Mouse (Mus musculus) forebrain, embryonic 14.5 days (tissue): ENCODE measurements around the gene Itga11. TPM values are rescaled to one million over a fixed set of nuclear protein-coding genes. Genes with fewer than 3 reads are reported as not detected.
"Not testable (repeated sequence)": the region's sequence is repeated elsewhere in the genome, so short reads cannot be mapped to it uniquely, and the experiment has no call there.

ENCODE experiments used
- ATAC-seq: fragments of 200-750 bp; cut with Nextera tagmentation; 2 replicates; pipeline ENCODE4 v1.8.0; 2017; ENCODE audit warnings: mild to moderate bottlenecking, moderate library complexity
- DNase-seq: peaks from one replicate; pipeline ENCODE4 v3.0.0-alpha.2; 2015; ENCODE audit warnings: low spot score
- H3K27ac ChIP-seq: fragments of 300-500 bp; sonication (generic); 2 replicates; pipeline ENCODE4 v1.5.1; 2014; ENCODE audit warnings: low read depth, mild to moderate bottlenecking, control low read depth, low read length, moderate library complexity
- H3K27me3 ChIP-seq: fragments of 300-500 bp; sonication (generic); replicated peaks from 2 replicates; pipeline ENCODE4 v1.6.1; 2014; ENCODE audit warnings: low read length, control low read depth, mixed read lengths; ENCODE audit not compliant: control insufficient read depth, insufficient read depth
- H3K36me3 ChIP-seq: fragments of 300-500 bp; sonication (generic); 2 replicates; pipeline ENCODE4 v1.6.1; 2014; ENCODE audit warnings: low read length, control low read depth; ENCODE audit not compliant: control insufficient read depth, insufficient read depth
- H3K4me1 ChIP-seq: fragments of 300-500 bp; sonication (generic); 2 replicates; pipeline ENCODE4 v1.6.1; 2014; ENCODE audit warnings: antibody characterized with exemption, low read length, control low read depth; ENCODE audit not compliant: control insufficient read depth, insufficient read depth
- H3K4me2 ChIP-seq: fragments of 300-500 bp; sonication (generic); 2 replicates; pipeline ENCODE4 v1.6.1; 2014; ENCODE audit warnings: mild to moderate bottlenecking, control low read depth, low read length
- H3K4me3 ChIP-seq: fragments of 300-500 bp; sonication (generic); 2 replicates; pipeline ENCODE4 v1.5.1; 2014; ENCODE audit warnings: low read depth, low read length, control low read depth
- H3K9ac ChIP-seq: fragments of 300-500 bp; sonication (generic); 2 replicates; pipeline ENCODE4 v1.6.1; 2014; ENCODE audit warnings: mild to moderate bottlenecking, low read length, control low read depth, moderate library complexity
- H3K9me3 ChIP-seq: fragments of 300-500 bp; sonication (generic); replicated peaks from 2 replicates; pipeline ENCODE4 v1.6.1; 2016; ENCODE audit warnings: low read length, control low read depth, mixed read lengths; ENCODE audit not compliant: control insufficient read depth
- WGBS: fragments of 180-500 bp; shearing (Covaris S2); extraction: QIAGEN DNeasy Blood & Tissue Kit; methylation state at CpG from one replicate; pipeline ENCODE4 v1.1.7; 2014; 5-methylcytosine and 5-hydroxymethylcytosine counted together
- polyA plus RNA-seq: library from polyadenylated mRNA; unstranded; fragments of >200 nt; fragmentation: Nextera tagmentation; extraction: Ambion mirVana; gene quantifications from 2 replicates; pipeline ENCODE4 v1.2.1, GENCODE M21; 2014

Gene Itga11
- polyA plus RNA-seq, 1 experiment from 2014 or later: 0.85 TPM

GRCm38 (mm10) chr9:62811516-62812121 lies 134.0 kb downstream of the Itga11 start, which contains the start of gene Fem1b:
Fem1b (minus strand) TSS chr9:62811934.
- Histone ChIP-seq H3K36me3 (no peaks in the 10 kb centered on the region), H3K9me3 (no peaks in the 10 kb centered on the region), H3K27me3 (no peaks in the 10 kb centered on the region), H3K4me3 (peak within 1 kb of the TSS; percentile 96), H3K27ac (peak within 1 kb of the TSS; percentile 96), H3K4me2 (peak within 1 kb of the TSS; percentile 85), H3K4me1 (peaks cover 20% of the 10 kb centered on the region), H3K9ac (peak within 1 kb of the TSS; percentile 93)
- ATAC-seq (peak; percentile 94), DNase-seq (peak; percentile 96)
- WGBS: under 1% methylated on average over 56 of the region's 68 CpGs

GRCm38 (mm10) chr9:62812216-62813049 lies 134.8 kb downstream of the Itga11 start:
- H3K4me1 ChIP-seq: peaks cover 20% of the 10 kb centered on the region
- H3K27ac ChIP-seq: peak overlapping the region; percentile 96
- DNase-seq: peak; percentile 48
- H3K4me3 ChIP-seq: peak overlapping the region; percentile 96
- H3K27me3 ChIP-seq: no peaks in the 10 kb centered on the region
- 0 out of 2 replicates have a peak, but pooled peaks have one; percentile 21 for ATAC-seq
- H3K9me3 ChIP-seq: no peaks in the 10 kb centered on the region
- 8% methylated on average over 14 of the region's 14 CpGs for WGBS
- peak overlapping the region; percentile 93 for H3K9ac ChIP-seq
- peak overlapping the region; percentile 85 for H3K4me2 ChIP-seq
- H3K36me3 ChIP-seq: no peaks in the 10 kb centered on the region

GRCm38 (mm10) chr9:62814751-62815150 lies 137.1 kb downstream of the Itga11 start:
- H3K4me1 ChIP-seq: peaks cover 5% of the 10 kb centered on the region; the same call in 1 of the 2 replicates
- H3K9ac ChIP-seq: no peak overlapping the region
- DNase-seq (no peak), ATAC-seq (no peak)
- no peaks in the 10 kb centered on the region for H3K9me3 ChIP-seq
- H3K27me3 ChIP-seq: no peaks in the 10 kb centered on the region
- WGBS: 90% methylated on average over 2 of the region's 2 CpGs
- H3K4me3 ChIP-seq: no peak overlapping the region
- no peaks in the 10 kb centered on the region for H3K36me3 ChIP-seq
- H3K4me2 ChIP-seq: no peak overlapping the region
- H3K27ac ChIP-seq: no peak overlapping the region

- H3K27me3 ChIP-seq: no peaks in the 10 kb centered on the region
- H3K4me2 ChIP-seq: no peak overlapping the region
- no peak overlapping the region for H3K4me3 ChIP-seq
- H3K9me3 ChIP-seq: no peaks in the 10 kb centered on the region
- no peak overlapping the region for H3K9ac ChIP-seq
- DNase-seq (no peak), ATAC-seq (no peak)
- H3K4me1 ChIP-seq: peaks cover 5% of the 10 kb centered on the region; the same call in 1 of the 2 replicates
- 85% methylated on average over 9 of the region's 9 CpGs for WGBS
- no peaks in the 10 kb centered on the region for H3K36me3 ChIP-seq
- H3K27ac ChIP-seq: no peak overlapping the region
These were observed 138.9 kb downstream of the Itga11 start for GRCm38 (mm10) chr9:62816323-62817098.

- H3K9ac ChIP-seq: no peak overlapping the region
- WGBS: 52% methylated on average over 12 of the region's 12 CpGs
- no peak overlapping the region for H3K4me2 ChIP-seq
- H3K27me3 ChIP-seq: no peaks in the 10 kb centered on the region
- peak; percentile 65 for DNase-seq
- no peaks in the 10 kb centered on the region for H3K36me3 ChIP-seq
- no peaks in the 10 kb centered on the region for H3K9me3 ChIP-seq
- peak overlapping the region; percentile 44; the same call in 1 of the 2 replicates for H3K27ac ChIP-seq
- H3K4me1 ChIP-seq: peaks cover 3% of the 10 kb centered on the region; the same call in 1 of the 2 replicates
- H3K4me3 ChIP-seq: no peak overlapping the region
- peak; percentile 37 for ATAC-seq
These were observed 139.5 kb downstream of the Itga11 start for GRCm38 (mm10) chr9:62817099-62817571.

- 76% methylated on average over 4 of the region's 4 CpGs for WGBS
- H3K4me2 ChIP-seq: no peak overlapping the region
- H3K9ac ChIP-seq: no peak overlapping the region
- no peaks in the 10 kb centered on the region for H3K27me3 ChIP-seq
- H3K9me3 ChIP-seq: no peaks in the 10 kb centered on the region
- no peak overlapping the region for H3K4me3 ChIP-seq
- no peaks in the 10 kb centered on the region for H3K36me3 ChIP-seq
- H3K4me1 ChIP-seq: no peaks in the 10 kb centered on the region
- no peak for ATAC-seq
- 0 out of 2 replicates have a peak overlapping the region, but pooled peaks have one; percentile 27 for H3K27ac ChIP-seq
- no peak for DNase-seq
These were observed 140.4 kb downstream of the Itga11 start for GRCm38 (mm10) chr9:62817828-62818614.

GRCm38 (mm10) chr9:62819494-62819893 lies 141.9 kb downstream of the Itga11 start:
- Histone ChIP-seq H3K4me1 (no peaks in the 10 kb centered on the region), H3K36me3 (no peaks in the 10 kb centered on the region), H3K9me3 (no peaks in the 10 kb centered on the region), H3K27ac (no peak overlapping the region), H3K4me2 (no peak overlapping the region), H3K4me3 (no peak overlapping the region), H3K9ac (no peak overlapping the region), H3K27me3 (no peaks in the 10 kb centered on the region)
- DNase-seq (no peak), ATAC-seq (no peak)
- WGBS: 90% methylated on average over 3 of the region's 3 CpGs

- not testable (repeated sequence) for H3K4me2 ChIP-seq, H3K36me3 ChIP-seq, ATAC-seq, H3K9me3 ChIP-seq, H3K4me3 ChIP-seq, H3K27ac ChIP-seq, H3K9ac ChIP-seq, H3K27me3 ChIP-seq, DNase-seq, H3K4me1 ChIP-seq
- 91% methylated on average over 6 of the region's 6 CpGs for WGBS
These were observed 142.3 kb downstream of the Itga11 start for GRCm38 (mm10) chr9:62819910-62820309.
